Mouse (Mus musculus) erythroid progenitor cell, adult 5-6 weeks (primary cell): Measurements from ENCODE around the gene Olfr1480. TPM values are rescaled to one million over a fixed set of nuclear protein-coding genes. Genes with fewer than 3 reads are reported as not detected.

Experiments used
- ATAC-seq: replicated peaks from 2 replicates; pipeline ENCODE4 v1.8.0; 2016; ENCODE audit warnings: moderate number of reproducible peaks, mild to moderate bottlenecking, moderate TSS enrichment, inconsistent platforms; ENCODE audit not compliant: poor library complexity, low FRiP score, severe bottlenecking
- total RNA-seq, 2 experiments: library from RNA; stranded (forward) in 1 of 2; stranded (reverse) in 1 of 2; fragments of 150-400 nt in 1 of 2; fragments of 186-747, 209-891 nt in 1 of 2; gene quantifications; 2 replicates each; pipeline versions ENCODE4 v1.2.3 to v1.2.4; 2015 to 2017; ENCODE audit warnings: low replicate concordance in 2 of 2

Gene Olfr1480
- total RNA-seq (2015; ENCODE audit: low replicate concordance) (not detected in 2 replicates), total RNA-seq (2017; ENCODE audit: low replicate concordance) (not detected in 2 replicates)

- no peak for ATAC-seq
Observed at GRCm38 (mm10) chr19:13527613-13528012, at the start of gene Olfr1480. TSS of gene Olfr1480 (plus strand) at chr19:13527913.

GRCm38 (mm10) chr19:13480096-13480495, 47.6 kb upstream of the Olfr1480 start, which contains the start of gene Olfr1475:
TSS of gene Olfr1475 (minus strand) at chr19:13480196.
- ATAC-seq, result no peak

GRCm38 (mm10) chr19:13500246-13500645, 27.5 kb upstream of the Olfr1480 start, which contains the start of gene Olfr1477:
TSS of gene Olfr1477 (plus strand) at chr19:13500546.
- no peak for ATAC-seq

Other genes starting within 250 kb of the Olfr1480 start
- not detected in 2 replicates for gene Olfr1465, start 212.4 kb upstream of the Olfr1480 start, total RNA-seq (2015; ENCODE audit: low replicate concordance)
- not detected in 2 replicates for gene Olfr1465, start 212.4 kb upstream of the Olfr1480 start, total RNA-seq (2017; ENCODE audit: low replicate concordance)
- gene Olfr1466, start 189.1 kb upstream of the Olfr1480 start, total RNA-seq (2015; ENCODE audit: low replicate concordance), result not detected in 2 replicates
- gene Olfr1466, start 189.1 kb upstream of the Olfr1480 start, total RNA-seq (2017; ENCODE audit: low replicate concordance), result not detected in 2 replicates
- gene Olfr1467, start 165.7 kb upstream of the Olfr1480 start, total RNA-seq (2015; ENCODE audit: low replicate concordance), result not detected in 2 replicates
- gene Olfr1467, start 165.7 kb upstream of the Olfr1480 start, total RNA-seq (2017; ENCODE audit: low replicate concordance), result not detected in 2 replicates
- not detected in 2 replicates for gene Olfr1469, start 120.1 kb upstream of the Olfr1480 start, total RNA-seq (2015; ENCODE audit: low replicate concordance)
- gene Olfr1469, start 120.1 kb upstream of the Olfr1480 start, total RNA-seq (2017; ENCODE audit: low replicate concordance), result not detected in 2 replicates
- gene Olfr1471, start 84.5 kb upstream of the Olfr1480 start, total RNA-seq (2015; ENCODE audit: low replicate concordance), result not detected in 2 replicates
- gene Olfr1471, start 84.5 kb upstream of the Olfr1480 start, total RNA-seq (2017; ENCODE audit: low replicate concordance), result not detected in 2 replicates
- not detected in 2 replicates for gene Olfr1472, start 71.8 kb upstream of the Olfr1480 start, total RNA-seq (2015; ENCODE audit: low replicate concordance)
- not detected in 2 replicates for gene Olfr1472, start 71.8 kb upstream of the Olfr1480 start, total RNA-seq (2017; ENCODE audit: low replicate concordance)
- gene Olfr1474, start 58.3 kb upstream of the Olfr1480 start, total RNA-seq (2015; ENCODE audit: low replicate concordance), result not detected in 2 replicates
- gene Olfr1474, start 58.3 kb upstream of the Olfr1480 start, total RNA-seq (2017; ENCODE audit: low replicate concordance), result not detected in 2 replicates
- not detected in 2 replicates for gene Olfr1475, start 47.7 kb upstream of the Olfr1480 start, total RNA-seq (2015; ENCODE audit: low replicate concordance)
- not detected in 2 replicates for gene Olfr1475, start 47.7 kb upstream of the Olfr1480 start, total RNA-seq (2017; ENCODE audit: low replicate concordance)
- not detected in 2 replicates for gene Olfr1477, start 27.4 kb upstream of the Olfr1480 start, total RNA-seq (2015; ENCODE audit: low replicate concordance)
- gene Olfr1477, start 27.4 kb upstream of the Olfr1480 start, total RNA-seq (2017; ENCODE audit: low replicate concordance), result not detected in 2 replicates
- not detected in 2 replicates for gene Olfr1484, start 55.6 kb downstream of the Olfr1480 start, total RNA-seq (2015; ENCODE audit: low replicate concordance)
- 0.39 TPM in 1 of 2 replicates, not detected in the other for gene Olfr1484, start 55.6 kb downstream of the Olfr1480 start, total RNA-seq (2017; ENCODE audit: low replicate concordance)
- not detected in 2 replicates for gene Olfr1487, start 89.5 kb downstream of the Olfr1480 start, total RNA-seq (2015; ENCODE audit: low replicate concordance)
- not detected in 2 replicates for gene Olfr1487, start 89.5 kb downstream of the Olfr1480 start, total RNA-seq (2017; ENCODE audit: low replicate concordance)
- not detected in 2 replicates for gene Olfr1489, start 103.7 kb downstream of the Olfr1480 start, total RNA-seq (2015; ENCODE audit: low replicate concordance)
- not detected in 2 replicates for gene Olfr1489, start 103.7 kb downstream of the Olfr1480 start, total RNA-seq (2017; ENCODE audit: low replicate concordance)
- not detected in 2 replicates for gene Olfr1490, start 123.2 kb downstream of the Olfr1480 start, total RNA-seq (2015; ENCODE audit: low replicate concordance)
- not detected in 2 replicates for gene Olfr1490, start 123.2 kb downstream of the Olfr1480 start, total RNA-seq (2017; ENCODE audit: low replicate concordance)
- not detected in 2 replicates for gene Olfr1491, start 169.4 kb downstream of the Olfr1480 start, total RNA-seq (2015; ENCODE audit: low replicate concordance)
- not detected in 2 replicates for gene Olfr1491, start 169.4 kb downstream of the Olfr1480 start, total RNA-seq (2017; ENCODE audit: low replicate concordance)
- not detected in 2 replicates for gene Olfr1493-ps1, start 195.4 kb downstream of the Olfr1480 start, total RNA-seq (2015; ENCODE audit: low replicate concordance)
- gene Olfr1493-ps1, start 195.4 kb downstream of the Olfr1480 start, total RNA-seq (2017; ENCODE audit: low replicate concordance), result not detected in 2 replicates
- gene Olfr1494, start 211.8 kb downstream of the Olfr1480 start, total RNA-seq (2015; ENCODE audit: low replicate concordance), result not detected in 2 replicates
- gene Olfr1494, start 211.8 kb downstream of the Olfr1480 start, total RNA-seq (2017; ENCODE audit: low replicate concordance), result not detected in 2 replicates
- not detected in 2 replicates for gene Olfr1495, start 236.7 kb downstream of the Olfr1480 start, total RNA-seq (2015; ENCODE audit: low replicate concordance)
- gene Olfr1495, start 236.7 kb downstream of the Olfr1480 start, total RNA-seq (2017; ENCODE audit: low replicate concordance), result not detected in 2 replicates
- gene Olfr1496, start 250.0 kb downstream of the Olfr1480 start, total RNA-seq (2015; ENCODE audit: low replicate concordance), result not detected in 2 replicates
- not detected in 2 replicates for gene Olfr1496, start 250.0 kb downstream of the Olfr1480 start, total RNA-seq (2017; ENCODE audit: low replicate concordance)